Mouse (Mus musculus) left cerebral cortex, postnatal 25 days (tissue): ENCODE measurements around the gene Mycbpap. TPM values are rescaled to one million over a fixed set of nuclear protein-coding genes. Genes with fewer than 3 reads are reported as not detected.

Experiments
- DNase-seq, 2 experiments: peaks; one replicate each; pipeline ENCODE4 v3.0.0; 2022; ENCODE audit warnings: low spot score in 2 of 2, mixed read lengths in 1 of 2
- intact Hi-C: fragments of 180-260 bp; cut with DNase I; formaldehyde crosslinking; loops from one replicate; pipeline ENCODE4 v1.15.1; 2025
- total RNA-seq, 2 experiments: library from RNA; stranded (reverse); gene quantifications; 2 replicates each; pipeline ENCODE4 v1.2.3; 2021

The Mycbpap gene
- total RNA-seq, 2 experiments from 2014 or later: 2.9 to 5.3 TPM

DNA sequence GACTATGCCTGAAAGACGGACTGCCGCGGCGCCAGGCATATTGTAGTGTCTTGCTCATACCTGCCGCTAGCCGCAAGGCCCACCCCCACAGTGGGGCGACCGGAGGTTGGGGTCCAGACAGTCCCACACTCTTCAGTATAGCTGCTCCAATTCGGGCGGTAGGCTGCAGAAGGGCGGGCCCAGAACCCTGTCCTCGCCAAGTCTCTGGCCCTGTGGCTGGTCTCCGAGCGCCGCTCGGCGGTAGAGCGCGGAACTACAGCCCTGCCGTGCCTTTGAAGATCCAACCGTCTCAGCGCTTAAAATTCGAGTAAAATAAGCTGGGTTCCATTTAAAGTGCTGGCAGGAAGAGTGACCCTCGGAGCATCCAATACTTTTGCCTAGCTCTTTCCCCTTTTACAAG is 35.5 kb downstream of the Mycbpap start, which contains the start of gene Spata20:
Gene Spata20 (minus strand): TSS at position 179 of the 400 bp plus-strand sequence.
- peak; percentile 90 to 91 for DNase-seq
- intact Hi-C loops: loop anchor here (1.0 to 10.0 kb wide), 4 partner anchors 66 to 351 kb away; no protein-coding TSS in a partner anchor

DNA sequence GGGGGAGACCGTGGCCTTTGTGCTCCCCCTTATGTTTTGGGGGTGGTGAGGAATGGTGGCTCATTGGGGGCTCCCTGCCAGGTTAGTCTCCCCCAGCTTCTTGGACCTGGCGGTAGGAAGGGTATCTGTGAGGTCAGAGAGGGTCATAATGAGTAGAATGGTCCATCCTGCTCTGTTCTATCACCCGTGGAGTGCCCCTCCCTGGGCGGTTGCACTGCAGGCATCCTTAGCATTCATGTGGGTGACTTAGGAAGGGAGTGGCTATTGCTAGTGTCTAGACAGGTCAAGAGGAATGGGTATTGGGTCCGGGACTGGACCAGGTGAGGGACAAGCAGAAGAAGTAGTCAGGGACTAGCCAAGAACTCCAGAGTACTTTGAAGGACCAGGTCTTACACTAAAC is 36.3 kb downstream of the Mycbpap start:
- intact Hi-C loops: loop anchor here (10.0 kb wide), 1 partner anchor 350 kb away; no protein-coding TSS in a partner anchor
- DNase-seq: no peak

DNA sequence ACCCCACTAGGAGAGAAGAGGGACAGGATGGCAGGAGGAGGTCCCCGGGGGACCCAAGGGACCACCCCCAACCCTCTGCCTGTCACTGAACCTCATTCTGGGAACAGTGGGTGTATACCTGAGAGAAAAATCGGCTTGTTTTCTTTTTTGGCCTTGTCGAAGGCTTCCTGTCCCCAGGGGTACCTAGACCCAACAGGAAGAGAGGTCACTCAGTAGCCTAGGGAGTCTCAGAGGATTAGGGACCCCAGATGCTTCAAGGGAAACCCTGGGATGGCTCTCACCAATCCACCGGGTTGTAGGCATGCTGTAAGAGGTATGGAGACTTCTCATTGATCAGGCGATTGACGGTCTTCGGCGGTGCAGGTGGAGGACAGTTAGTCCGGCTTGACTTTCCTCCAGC is 36.9 kb downstream of the Mycbpap start:
- no peak for DNase-seq
- intact Hi-C loops: loop anchor here (10.0 kb wide), 1 partner anchor 350 kb away; no protein-coding TSS in a partner anchor

DNA sequence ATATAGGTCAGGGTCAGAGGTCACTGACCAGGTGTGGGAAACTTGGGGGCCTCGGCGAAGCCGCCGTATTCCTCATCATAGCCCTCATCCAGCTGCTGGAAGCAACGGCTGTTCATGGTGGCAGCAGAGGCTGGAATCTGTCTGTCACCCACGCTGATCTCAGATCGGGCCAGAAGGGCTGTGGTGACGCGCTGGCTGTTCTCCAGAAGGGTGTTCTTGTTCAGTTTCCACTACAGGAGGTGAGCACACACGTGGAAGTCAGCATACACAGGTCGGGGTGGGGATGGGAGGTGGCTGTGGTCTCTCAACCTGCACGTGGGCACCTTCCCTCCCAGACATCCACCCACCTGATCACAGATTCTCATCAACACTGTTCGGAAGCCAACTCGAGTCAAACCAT is 37.6 kb downstream of the Mycbpap start:
- DNase-seq: no peak
- intact Hi-C loops: loop anchor here (10.0 kb wide), 1 partner anchor 349 kb away; no protein-coding TSS in a partner anchor

DNA sequence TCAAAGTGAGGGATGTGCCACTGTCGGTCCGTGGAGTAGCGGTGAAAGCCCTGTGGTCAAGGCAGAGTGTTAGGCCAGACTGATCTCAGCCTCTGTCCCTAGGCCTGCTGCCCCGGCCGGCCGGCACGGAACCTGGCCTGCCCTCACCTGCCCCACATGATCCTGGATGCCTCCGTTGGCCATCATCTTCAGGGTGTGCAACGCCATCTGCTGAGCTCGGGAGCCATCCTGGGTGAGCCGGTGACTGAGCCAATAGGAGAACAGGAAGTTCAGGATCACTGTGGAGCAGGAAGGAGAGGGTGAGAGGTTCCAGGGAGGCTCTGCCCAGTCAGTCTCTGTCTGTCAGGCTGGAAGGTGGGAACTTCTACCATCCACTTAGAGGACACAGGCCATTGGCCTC is 38.1 kb downstream of the Mycbpap start:
- intact Hi-C loops: loop anchor here (10.0 kb wide), 1 partner anchor 349 kb away; no protein-coding TSS in a partner anchor

DNA sequence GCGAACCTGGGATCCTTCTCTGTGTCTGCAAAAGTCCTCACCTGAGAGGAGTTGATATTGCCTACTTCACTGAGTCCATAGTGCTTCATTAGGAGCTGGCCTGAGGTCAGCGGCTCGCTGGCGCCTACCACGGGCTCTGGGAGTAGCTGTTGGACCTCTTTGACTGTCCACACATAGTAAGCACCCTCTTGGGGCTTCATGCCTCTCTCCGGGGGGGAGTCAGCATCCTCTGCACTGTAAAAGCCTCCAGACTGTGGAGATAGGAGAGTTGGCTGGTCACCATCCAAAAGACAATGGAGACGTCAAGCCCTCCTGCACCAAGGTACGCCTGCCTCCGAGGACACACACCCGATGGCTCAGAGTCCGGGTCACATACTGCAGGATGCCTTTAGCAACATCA is 38.8 kb downstream of the Mycbpap start:
- DNase-seq: no peak
- intact Hi-C loops: loop anchor here (10.0 kb wide), 1 partner anchor 348 kb away; no protein-coding TSS in a partner anchor

More for the DNA sequence above, 38.1 kb downstream of the Mycbpap start:
- no peak for DNase-seq

DNA sequence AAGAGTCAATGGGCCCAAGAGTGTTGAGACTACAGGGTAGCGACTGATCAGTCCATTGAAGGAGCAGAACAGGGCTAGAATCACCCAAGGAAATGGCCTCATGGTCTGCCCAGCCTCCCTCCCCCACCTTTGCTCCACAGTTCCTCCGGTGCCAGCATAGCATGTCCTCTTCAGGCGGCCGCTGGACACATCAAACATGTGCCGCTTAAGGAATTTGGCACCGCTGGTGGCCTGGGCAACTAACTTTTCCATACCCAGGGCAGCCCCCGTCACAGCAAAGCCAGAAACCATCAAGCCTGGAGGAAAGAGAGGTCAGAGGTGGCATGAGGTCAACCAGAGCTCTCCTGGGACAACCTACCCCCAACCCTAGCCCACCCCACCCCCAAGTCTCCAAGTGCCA is 39.6 kb downstream of the Mycbpap start:
- no peak for DNase-seq
- intact Hi-C loops: loop anchor here (10.0 kb wide), 1 partner anchor 347 kb away; no protein-coding TSS in a partner anchor

DNA sequence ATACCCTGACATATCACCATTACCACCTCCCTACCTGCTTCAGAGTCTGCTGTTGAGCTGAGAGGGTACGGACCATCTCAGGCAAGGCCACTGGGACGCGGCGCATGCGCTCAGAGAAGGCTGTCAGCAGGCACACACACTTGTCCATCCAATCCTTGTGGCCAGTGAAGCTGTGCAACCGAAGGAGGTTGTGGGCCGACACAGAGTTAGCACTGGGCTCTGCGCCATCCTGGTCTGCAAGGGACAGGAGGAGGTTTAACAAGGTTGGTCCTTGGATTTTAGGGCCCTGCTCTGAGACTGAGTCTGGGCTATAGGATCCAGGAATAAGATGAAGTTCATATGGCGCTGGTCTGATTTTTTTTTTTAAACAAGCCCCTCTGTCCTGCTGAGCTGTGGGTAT is 41.2 kb downstream of the Mycbpap start:
- no peak for DNase-seq
- intact Hi-C loops: loop anchor here (10.0 kb wide), 1 partner anchor 346 kb away; no protein-coding TSS in a partner anchor

DNA sequence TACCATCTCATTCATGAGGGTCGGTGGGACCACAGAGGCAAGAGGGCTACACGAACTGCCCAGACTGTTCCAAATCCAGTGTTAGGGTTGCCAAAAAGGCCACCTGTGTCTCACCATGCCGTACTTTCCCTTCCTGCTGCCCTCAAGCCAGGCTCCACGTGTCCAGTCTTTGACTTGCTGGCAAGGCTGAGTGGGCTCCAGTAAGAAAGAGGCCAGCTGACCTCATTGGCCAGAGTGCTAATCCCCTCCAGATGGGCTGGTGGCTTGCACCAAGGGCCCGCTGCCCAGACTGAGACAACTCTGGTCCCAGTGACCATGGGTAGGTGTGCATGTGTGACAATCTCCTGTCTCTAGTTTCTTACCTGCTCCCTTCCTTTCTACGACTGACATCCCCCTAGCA is 43.9 kb downstream of the Mycbpap start:
- no peak for DNase-seq
- intact Hi-C loops: no loop called here

DNA sequence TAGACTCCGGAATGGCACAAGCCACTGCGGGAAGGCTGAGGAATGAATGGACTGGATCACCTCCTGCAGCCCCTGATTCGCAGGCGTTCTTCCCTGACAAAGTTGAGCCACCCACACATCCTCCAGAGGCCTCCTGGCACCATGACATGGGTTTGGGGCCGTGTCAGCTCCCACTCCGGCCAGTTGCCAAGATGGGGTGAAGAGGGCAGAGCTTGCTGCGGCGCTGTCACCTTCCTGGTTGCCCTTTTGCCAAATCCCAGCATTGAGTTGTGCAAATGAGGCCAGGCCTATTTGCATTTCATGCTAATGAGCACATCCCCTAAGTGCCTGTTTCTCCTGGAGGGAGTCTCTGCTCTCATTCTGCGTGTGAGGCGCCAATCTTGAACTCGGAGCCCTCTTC is 45.8 kb downstream of the Mycbpap start:
- no peak for DNase-seq
- intact Hi-C loops: no loop called here

DNA sequence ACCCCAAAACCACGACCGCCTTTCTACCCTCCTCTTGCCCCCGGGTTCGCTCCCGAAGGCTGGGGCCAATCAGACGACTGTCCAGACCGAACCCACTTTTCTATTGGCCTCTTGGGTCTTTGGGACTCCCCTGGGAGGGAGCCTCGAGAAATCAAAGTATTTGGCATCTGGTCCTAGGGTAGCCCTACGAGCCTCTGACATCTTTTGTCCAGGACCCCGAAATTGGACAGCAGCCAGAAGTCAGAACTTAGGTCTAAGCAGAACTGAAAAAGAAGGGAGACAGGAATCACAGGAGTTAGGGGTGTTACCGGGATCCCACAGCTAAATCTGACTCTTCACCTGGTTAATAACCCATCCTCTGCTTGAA is 47.0 kb downstream of the Mycbpap start:
- intact Hi-C loops: loop anchor here (5.0 kb wide), 1 partner anchor 147 kb away; the partner anchor contains the start of gene Ankrd40

DNA sequence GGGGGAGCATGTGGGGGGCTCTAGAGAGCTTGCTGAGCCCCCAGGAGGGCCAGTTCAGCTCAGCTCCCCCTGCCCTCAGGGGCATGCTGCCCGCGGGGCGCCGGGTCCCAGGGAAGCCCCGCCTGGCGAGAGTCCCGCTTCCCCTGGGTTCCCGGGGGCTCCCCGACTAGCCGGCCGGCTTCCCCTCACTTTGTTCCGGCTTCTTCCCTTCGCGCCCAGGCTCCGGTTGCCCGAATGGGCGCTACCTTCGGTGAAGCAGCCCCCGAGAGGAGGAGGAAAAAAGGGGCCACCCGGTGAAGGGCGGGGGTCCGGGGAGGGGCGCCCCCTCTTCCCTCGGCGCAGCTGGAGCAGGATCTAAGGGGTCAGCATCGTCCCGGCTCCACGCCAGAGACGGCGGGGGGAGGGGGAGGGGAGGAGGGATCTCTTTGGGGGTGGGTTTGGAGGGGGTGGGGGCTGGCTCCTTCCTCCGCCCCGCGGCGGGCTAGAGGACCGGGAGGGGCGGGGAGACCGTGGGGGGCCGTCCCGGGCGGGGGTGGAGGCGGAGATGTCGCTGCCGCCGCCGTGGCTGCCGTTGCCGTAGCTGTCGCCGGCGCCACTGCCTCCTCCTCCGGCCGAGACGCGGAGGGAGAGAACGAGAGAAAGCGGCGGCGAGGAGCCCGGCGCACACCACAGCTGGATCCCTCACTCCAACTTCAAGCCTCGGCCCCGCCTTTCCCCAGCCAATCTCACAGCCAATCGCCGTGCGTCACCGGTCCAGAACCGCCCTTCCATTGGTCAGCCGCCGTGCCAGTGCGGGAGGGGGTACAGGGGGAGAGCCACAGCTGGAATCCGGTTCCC is 47.6 kb downstream of the Mycbpap start, which contains the start of gene Cacna1g:
Gene Cacna1g (minus strand): TSS at position 492 of the 837 bp plus-strand sequence.
- DNase-seq: peak; percentile 86 to 95
- intact Hi-C loops: loop anchor here (2.0 to 5.0 kb wide), 2 partner anchors 49 to 147 kb away; partner anchors contain the start of gene Ankrd40

More for the DNA sequence above, 47.0 kb downstream of the Mycbpap start:
- DNase-seq: no peak

DNA sequence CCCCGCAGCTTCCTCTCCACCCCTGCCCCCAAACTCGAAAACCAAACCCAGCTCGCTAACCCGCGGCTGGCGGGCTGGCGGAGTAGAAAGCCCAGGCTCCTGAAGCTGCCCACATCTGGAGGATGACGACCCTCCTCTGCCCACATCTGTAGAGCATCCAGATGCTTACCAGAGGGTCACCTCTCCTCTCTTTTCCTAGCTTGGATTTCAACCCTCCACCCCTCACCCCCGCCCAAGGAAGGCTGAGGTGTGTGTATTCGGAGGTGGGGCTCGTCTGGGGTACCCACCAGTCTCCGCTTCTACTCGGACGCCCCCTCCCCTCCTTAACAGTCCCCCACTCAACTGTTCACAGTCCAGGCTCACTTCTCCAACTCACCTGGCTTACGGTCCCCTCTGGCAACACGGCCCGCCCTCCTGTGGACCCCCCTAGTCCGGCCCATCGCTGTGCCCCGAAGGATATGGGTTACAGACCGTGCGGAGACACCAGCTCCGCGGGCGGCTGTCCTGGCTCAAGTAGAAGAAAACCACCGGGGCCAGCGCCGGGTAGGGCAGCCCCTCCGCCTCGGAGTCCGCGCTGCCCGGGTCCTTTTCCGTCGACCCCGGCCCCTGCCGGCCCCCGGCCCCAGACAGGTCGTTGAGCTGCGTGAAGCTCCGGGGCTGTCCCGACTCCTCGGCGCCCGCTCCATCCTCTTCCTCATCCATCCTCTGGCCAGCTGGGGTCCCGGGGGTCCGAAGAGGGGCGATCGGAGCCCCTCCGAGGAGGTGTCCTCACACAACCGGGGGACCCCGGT is 48.4 kb downstream of the Mycbpap start:
- no peak for DNase-seq
- intact Hi-C loops: loop anchor here (2.0 to 5.0 kb wide), 2 partner anchors 48 to 146 kb away; partner anchors contain the start of gene Ankrd40

DNA sequence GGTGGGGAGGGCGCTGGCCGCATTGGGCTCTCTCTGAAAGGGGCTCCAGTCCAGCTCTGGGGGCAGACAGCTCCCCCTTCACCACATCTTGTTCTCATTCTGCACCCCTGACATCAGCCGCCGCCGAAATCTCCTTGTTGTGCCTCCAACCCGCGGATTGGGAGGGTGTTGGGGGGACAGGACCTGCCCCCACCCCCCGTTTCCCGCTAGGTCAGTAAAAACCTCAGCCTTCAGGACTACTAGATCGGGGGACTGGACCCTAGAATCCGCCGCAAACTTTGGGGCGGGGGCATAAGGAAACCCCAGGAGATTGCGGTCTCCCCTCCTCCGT is 49.0 kb downstream of the Mycbpap start:
- intact Hi-C loops: loop anchor here (2.0 to 5.0 kb wide), 2 partner anchors 48 to 145 kb away; partner anchors contain the start of gene Ankrd40
- peak in 1 of 2 experiments; percentile 25 for DNase-seq

DNA sequence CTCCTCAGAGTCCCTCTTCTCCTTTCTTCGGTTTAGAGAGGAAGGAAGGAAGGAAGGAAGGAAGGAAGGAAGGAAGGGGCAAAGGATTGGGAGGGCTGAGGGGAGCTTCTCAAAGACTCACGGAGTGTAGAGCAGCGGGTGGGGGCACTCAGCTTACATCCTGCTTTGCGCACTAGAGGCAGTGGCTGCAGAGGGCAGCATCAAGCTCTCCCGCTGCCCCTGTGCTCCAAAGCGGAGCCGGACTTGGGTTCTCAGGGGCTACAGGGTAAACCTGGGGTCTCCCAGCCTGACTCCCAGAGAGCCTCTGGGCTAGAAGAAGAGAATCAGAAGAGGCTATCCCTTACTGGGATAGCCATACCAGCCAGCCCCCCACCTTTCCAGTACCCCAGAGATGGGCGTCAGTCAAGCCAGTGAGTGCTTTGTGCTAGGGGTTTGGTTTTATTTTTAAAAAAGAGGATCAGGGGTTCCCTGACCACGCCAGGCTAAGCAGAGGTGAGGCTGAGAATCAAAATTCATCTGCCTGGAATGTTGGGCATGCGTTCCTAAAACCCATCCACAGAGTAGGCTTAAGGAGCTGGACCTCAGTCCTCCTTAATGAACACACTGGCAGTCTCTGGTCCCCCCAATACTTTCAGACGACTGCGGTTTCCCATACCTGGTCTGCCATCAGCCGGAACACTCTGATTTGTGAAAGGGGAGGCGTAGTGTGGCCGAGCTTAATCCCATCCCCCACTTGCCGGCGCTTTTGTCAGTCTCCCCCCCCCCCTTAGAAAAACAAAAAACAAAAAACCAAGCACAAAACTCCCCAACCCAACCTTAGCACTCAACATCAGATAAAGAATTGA is 49.6 kb downstream of the Mycbpap start:
- intact Hi-C loops: loop anchor here (2.0 to 5.0 kb wide), 3 partner anchors 17 to 145 kb away; partner anchors contain the start of gene Ankrd40
- DNase-seq: peak in 1 of 2 experiments; percentile 28

DNA sequence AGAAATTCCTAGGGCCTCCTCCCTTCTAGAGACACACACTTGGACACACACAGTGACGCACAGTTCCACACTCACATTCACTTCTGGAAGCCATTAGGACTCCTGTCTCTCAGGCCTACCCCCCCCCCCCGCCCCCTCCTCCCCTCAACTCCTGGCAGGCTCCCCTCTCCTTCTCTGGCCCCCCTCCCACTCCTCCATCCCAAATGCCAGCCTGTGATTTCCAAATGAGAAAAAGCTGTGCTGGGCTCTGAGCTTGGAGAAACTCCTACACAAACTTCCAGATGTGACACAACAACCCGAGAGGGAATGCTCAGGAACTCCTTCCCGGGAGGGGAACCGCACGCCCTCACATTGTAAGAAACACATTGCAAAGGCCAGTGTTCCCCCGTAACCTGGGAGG is 51.2 kb downstream of the Mycbpap start:
- peak in 1 of 2 experiments; percentile 39 for DNase-seq
- intact Hi-C loops: loop anchor here (2.0 to 5.0 kb wide), 2 partner anchors 16 to 143 kb away; partner anchors contain the start of gene Ankrd40

DNA sequence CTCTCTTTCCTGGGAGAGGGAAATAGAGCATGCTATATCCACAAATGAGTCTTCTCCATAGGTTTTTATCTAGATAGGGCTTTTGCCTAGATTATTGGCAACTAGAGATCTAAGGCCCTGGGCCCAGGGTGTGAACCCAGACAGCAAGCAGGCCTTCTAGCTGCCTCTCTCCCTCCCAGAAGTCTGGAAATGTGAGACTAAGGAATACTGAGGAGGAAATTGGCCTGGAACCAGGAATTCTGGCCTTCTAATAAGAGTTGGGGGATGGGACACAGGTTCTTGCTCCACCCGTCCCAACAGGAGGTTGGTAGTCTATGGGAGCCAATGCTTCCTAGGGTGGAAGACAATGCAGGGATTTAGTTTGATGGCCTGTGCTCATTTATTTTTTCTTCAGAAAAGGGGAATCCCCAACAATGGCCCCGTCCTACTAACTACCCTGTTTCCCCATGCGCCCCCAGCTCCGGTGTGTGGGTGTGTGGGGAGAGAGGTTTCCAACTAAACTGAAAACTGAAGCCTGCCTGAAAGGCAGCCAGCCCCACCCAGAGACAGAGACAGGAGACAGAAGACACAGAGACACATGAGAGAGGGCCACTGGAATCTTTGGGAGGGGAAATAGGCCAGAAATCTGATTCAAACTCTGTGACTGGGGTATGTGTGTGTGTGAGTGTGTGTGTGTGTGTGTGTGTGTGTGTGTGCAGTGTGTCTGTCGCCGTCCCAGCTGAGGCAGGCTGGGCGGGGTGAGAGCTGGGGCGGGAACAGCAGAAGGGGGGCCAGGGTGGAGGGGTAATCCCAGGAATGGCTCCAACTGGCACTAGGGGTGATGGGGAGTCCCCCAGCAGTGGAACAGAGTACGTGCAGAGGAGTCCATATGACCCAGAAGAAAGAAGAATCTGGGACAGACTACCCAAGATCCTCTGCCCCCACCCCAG is 52.1 kb downstream of the Mycbpap start:
- peak in 1 of 2 experiments; percentile 51 for DNase-seq
- intact Hi-C loops: loop anchor here (2.0 to 5.0 kb wide), 3 partner anchors 15 to 142 kb away; partner anchors contain the start of gene Ankrd40
